Mouse (Mus musculus) ES-E14 (cell line): Measurements from ENCODE around the gene Tpbpb.
"Not testable (repeated sequence)": the region's sequence is repeated elsewhere in the genome, so short reads cannot be mapped to it uniquely, and the experiment has no call there.

Source experiments
- CHD2 ChIP-seq: IDR thresholded peaks from 2 replicates; pipeline ENCODE4 v1.6.1; 2014; ENCODE audit warnings: mild to moderate bottlenecking, low read depth, low read length, inconsistent platforms
- HCFC1 ChIP-seq: IDR thresholded peaks from 2 replicates; pipeline ENCODE4 v1.6.1; 2012; ENCODE audit warnings: low read length, inconsistent platforms, borderline replicate concordance; ENCODE audit not compliant: insufficient read depth
- MAFK ChIP-seq: IDR thresholded peaks from 2 replicates; pipeline ENCODE4 v1.6.1; 2014; ENCODE audit warnings: mild to moderate bottlenecking, low read depth, low read length, inconsistent platforms; ENCODE audit not compliant: insufficient read depth
- ZC3H11A ChIP-seq: IDR thresholded peaks from 2 replicates; pipeline ENCODE4 v1.6.1; 2012; ENCODE audit warnings: low read depth, mild to moderate bottlenecking, inconsistent platforms, low read length, borderline replicate concordance

GRCm38 (mm10) chr13:60941884-60942283 is 37.2 kb upstream of the Tpbpb start, which contains the start of gene Tpbpa:
- not testable (repeated sequence) for TF ChIP-seq HCFC1, MAFK, CHD2, ZC3H11A
